Mouse (Mus musculus): ENCODE results near the gene Eif4enif1.

GRCm38 (mm10) chr11:3206783-3207182, 4.6 kb downstream of the Eif4enif1 start:
- TF ChIP-seq CTCF (IDR thresholded peaks at IDR 0.05) (no peak), EP300 (IDR thresholded peaks at IDR 0.05) (no peak)
